Mouse (Mus musculus) midbrain, embryonic 12.5 days (tissue): ENCODE measurements at regions not wholly inside any gene's neighbourhood (a gene's known extent, or its start where the extent isn't known, plus 50 kb on each side); places are given as distances from the start of the nearest gene placed in this dataset.

ENCODE experiments used
- ATAC-seq: fragments of 200-750 bp; cut with Nextera tagmentation; 2 replicates; pipeline ENCODE4 v1.8.0; 2017; ENCODE audit warnings: low read depth, moderate TSS enrichment, moderate library complexity; ENCODE audit not compliant: low FRiP score
- H3K27ac ChIP-seq: fragments of 300-500 bp; sonication (generic); replicated peaks from 2 replicates; pipeline ENCODE4 v1.5.1; 2016; ENCODE audit warnings: mild to moderate bottlenecking
- H3K27me3 ChIP-seq: fragments of 300-500 bp; sonication (generic); 2 replicates; pipeline ENCODE4 v1.6.1; 2016; ENCODE audit warnings: mild to moderate bottlenecking
- H3K36me3 ChIP-seq: fragments of 300-500 bp; sonication (generic); 2 replicates; pipeline ENCODE4 v1.6.1; 2016
- H3K4me1 ChIP-seq: fragments of 300-500 bp; sonication (generic); 2 replicates; pipeline ENCODE4 v1.6.1; 2016
- H3K4me2 ChIP-seq: fragments of 300-500 bp; sonication (generic); replicated peaks from 2 replicates; pipeline ENCODE4 v1.6.1; 2016; ENCODE audit warnings: mild to moderate bottlenecking, moderate library complexity
- H3K4me3 ChIP-seq: fragments of 300-500 bp; sonication (generic); 2 replicates; pipeline ENCODE4 v1.5.1; 2016; ENCODE audit warnings: mild to moderate bottlenecking
- H3K9ac ChIP-seq: fragments of 300-500 bp; sonication (generic); replicated peaks from 2 replicates; pipeline ENCODE4 v1.6.1; 2016; ENCODE audit warnings: mild to moderate bottlenecking, moderate library complexity
- H3K9me3 ChIP-seq: fragments of 300-500 bp; sonication (generic); 2 replicates; pipeline ENCODE4 v1.6.1; 2016; ENCODE audit warnings: mild to moderate bottlenecking
- WGBS: fragments of 180-500 bp; shearing (Covaris S2); methylation state at CpG from one replicate; pipeline ENCODE4 v1.1.7; 2016; 5-methylcytosine and 5-hydroxymethylcytosine counted together

DNA sequence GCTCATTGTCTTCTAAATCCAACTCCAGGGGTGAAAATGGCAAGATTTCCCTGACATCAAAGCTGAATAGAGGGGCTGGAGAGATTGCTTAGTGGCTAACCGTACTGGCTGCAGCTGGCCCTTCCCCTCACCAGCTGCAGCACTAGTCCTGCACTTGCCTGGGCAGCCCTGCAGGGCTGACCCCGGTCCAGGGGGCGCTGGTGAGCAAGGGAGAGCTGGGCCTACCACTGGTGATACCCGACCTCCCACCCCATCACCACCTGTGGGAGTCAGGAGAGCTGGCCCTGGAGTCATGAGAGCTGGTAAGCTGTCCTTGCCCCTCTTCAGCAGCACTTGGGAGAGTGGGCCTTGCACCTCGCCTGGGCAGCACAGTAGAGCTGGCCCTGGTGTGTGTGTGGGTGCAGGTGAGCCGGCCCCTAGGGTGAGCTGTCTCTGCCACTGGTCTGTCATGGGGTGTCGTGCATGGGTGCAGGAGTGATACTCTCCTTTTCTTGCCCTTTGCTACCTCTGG is 1141.0 kb upstream of the Gulo start:
- Histone ChIP-seq H3K36me3 (no peaks in the 10 kb centered on the region), H3K9me3 (no peaks in the 10 kb centered on the region), H3K27me3 (no peaks in the 10 kb centered on the region), H3K4me3 (no peak overlapping the region), H3K27ac (no peak overlapping the region), H3K4me2 (no peak overlapping the region), H3K4me1 (no peaks in the 10 kb centered on the region), H3K9ac (no peak overlapping the region)
- no peak for ATAC-seq
- WGBS, result 55% methylated on average over 7 of the region's 7 CpGs

DNA sequence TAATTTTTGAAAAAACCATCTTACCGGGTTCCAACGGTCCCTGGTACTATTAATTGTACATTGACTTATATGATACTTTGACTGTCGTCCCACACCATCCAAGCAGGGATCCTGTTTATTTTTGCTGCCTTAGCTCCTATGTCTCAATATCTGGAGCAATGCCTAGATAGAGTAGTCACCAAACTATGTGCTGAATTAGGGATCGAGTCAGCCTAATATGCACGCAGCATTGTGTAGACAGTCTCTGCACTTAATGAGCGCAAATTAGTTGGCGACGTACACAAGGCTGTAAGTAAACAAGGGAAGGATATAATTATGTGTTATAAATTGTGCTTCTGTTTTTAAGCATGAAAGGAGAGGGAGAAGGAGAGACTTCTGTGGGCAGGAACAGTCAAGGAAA is 1140.1 kb upstream of the Gulo start:
- 91% methylated on average over 8 of the region's 8 CpGs for WGBS
- H3K4me1 ChIP-seq, result no peaks in the 10 kb centered on the region

DNA sequence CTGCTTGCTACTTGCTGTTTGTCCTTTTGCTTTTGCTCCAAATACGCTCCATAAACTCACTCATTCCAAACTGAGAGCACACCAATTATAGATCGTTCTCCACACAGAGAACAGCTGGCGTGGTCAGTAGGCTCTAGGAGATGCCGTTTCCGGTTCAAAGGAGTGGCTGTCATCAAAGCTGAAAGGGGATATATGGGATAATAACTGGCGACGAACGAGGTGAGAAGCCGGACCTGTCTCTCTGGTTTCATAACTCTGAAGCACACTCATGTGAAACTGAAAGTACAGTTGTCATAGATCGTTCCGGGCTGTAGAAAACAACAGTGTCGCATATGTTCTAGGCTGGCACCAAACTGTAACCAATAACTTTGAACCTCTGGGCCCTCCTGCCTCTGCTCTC is 1137.6 kb upstream of the Gulo start:
- 95% methylated on average over 12 of the region's 12 CpGs for WGBS
- ATAC-seq, result no peak

More for the DNA sequence above, 1140.1 kb upstream of the Gulo start:
- H3K4me2 ChIP-seq, result no peak overlapping the region
- no peak overlapping the region for H3K27ac ChIP-seq
- ATAC-seq, result no peak
- no peaks in the 10 kb centered on the region for H3K36me3 ChIP-seq
- H3K27me3 ChIP-seq, result no peaks in the 10 kb centered on the region
- H3K9ac ChIP-seq, result no peak overlapping the region
- H3K9me3 ChIP-seq, result no peaks in the 10 kb centered on the region
- H3K4me3 ChIP-seq, result no peak overlapping the region

DNA sequence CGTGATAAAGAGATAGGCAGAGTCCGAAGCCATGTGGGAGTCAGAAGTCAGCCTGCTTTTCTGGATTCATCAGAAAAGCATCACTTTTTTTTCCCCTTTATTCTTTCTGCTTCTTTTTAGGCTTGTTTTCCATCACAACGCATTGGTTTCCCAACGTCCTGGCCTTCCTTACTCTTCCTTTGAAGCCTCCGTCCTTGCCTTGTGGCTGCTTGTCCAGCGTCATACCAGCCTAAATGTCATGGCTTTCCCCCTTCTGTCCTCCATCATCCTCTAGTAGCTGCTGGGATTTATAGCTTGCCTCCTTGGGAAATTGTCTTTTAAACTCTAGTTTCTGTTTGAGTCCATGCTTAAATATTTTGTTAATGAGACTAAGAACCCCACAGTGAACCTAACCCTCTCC is 1136.0 kb upstream of the Gulo start:
- Histone ChIP-seq H3K36me3 (no peaks in the 10 kb centered on the region), H3K9me3 (no peaks in the 10 kb centered on the region), H3K4me2 (no peak overlapping the region), H3K27ac (no peak overlapping the region), H3K27me3 (peaks cover 5% of the 10 kb centered on the region; the same call in 1 of the 2 replicates), H3K4me1 (peaks cover 16% of the 10 kb centered on the region), H3K9ac (no peak overlapping the region), H3K4me3 (no peak overlapping the region)
- 94% methylated on average over 6 of the region's 6 CpGs for WGBS
- no peak for ATAC-seq

More for the DNA sequence above, 1137.6 kb upstream of the Gulo start:
- Histone ChIP-seq H3K27me3 (no peaks in the 10 kb centered on the region; the same call in 1 of the 2 replicates), H3K9ac (no peak overlapping the region), H3K9me3 (no peaks in the 10 kb centered on the region), H3K36me3 (no peaks in the 10 kb centered on the region), H3K27ac (no peak overlapping the region), H3K4me1 (peaks cover 14% of the 10 kb centered on the region), H3K4me2 (no peak overlapping the region), H3K4me3 (no peak overlapping the region)

DNA sequence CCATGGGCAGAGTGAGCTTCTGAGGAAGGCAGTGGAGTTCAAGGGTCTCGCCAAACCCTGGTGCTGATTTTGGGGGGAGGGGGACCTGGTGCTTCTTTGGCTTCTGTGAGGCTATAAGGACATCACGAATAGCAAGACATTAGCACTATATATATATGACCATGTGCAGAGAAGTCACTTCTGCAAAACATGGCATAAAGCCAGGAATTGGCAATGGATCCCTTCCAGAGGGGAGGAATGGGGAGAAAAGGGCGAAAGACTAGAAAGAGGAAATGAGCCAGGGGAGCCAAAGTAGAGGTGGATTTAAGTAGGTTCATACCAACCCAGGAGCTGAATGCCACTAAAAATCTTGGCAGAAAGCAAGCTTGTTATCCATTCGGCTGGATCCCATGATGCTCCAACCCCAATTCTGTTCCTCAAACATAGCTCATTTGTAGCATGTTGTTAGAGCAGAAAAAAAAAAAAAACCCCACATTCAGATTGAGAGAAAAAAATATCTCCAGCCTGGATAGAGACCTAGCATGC is 1135.5 kb upstream of the Gulo start:
- Histone ChIP-seq H3K4me1 (peaks cover 16% of the 10 kb centered on the region), H3K4me3 (no peak overlapping the region), H3K4me2 (no peak overlapping the region), H3K9me3 (no peaks in the 10 kb centered on the region), H3K27ac (no peak overlapping the region), H3K36me3 (no peaks in the 10 kb centered on the region), H3K9ac (no peak overlapping the region), H3K27me3 (peaks cover 5% of the 10 kb centered on the region; the same call in 1 of the 2 replicates)
- ATAC-seq, result no peak
- 93% methylated on average over 4 of the region's 4 CpGs for WGBS

DNA sequence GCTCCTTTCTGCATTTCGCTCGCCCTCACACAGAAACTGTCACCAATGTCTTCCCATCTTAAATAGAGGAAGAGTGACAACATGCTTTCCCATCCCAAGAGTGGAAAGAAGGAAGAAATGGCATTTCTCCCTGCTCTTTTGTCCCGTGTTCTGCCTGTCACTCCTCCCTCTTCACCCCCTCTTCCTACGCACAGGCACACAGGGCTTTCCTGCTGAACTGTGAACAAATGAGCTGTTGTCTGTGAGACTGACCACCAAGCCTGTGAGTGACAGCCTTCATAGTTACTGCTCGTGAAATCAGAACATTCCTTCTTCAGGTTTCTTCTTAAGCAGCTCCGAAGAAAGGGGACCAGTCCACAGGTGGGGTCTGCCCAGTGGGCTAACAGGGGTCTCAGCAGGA is 1134.8 kb upstream of the Gulo start:
- peaks cover 5% of the 10 kb centered on the region; the same call in 1 of the 2 replicates for H3K27me3 ChIP-seq

DNA sequence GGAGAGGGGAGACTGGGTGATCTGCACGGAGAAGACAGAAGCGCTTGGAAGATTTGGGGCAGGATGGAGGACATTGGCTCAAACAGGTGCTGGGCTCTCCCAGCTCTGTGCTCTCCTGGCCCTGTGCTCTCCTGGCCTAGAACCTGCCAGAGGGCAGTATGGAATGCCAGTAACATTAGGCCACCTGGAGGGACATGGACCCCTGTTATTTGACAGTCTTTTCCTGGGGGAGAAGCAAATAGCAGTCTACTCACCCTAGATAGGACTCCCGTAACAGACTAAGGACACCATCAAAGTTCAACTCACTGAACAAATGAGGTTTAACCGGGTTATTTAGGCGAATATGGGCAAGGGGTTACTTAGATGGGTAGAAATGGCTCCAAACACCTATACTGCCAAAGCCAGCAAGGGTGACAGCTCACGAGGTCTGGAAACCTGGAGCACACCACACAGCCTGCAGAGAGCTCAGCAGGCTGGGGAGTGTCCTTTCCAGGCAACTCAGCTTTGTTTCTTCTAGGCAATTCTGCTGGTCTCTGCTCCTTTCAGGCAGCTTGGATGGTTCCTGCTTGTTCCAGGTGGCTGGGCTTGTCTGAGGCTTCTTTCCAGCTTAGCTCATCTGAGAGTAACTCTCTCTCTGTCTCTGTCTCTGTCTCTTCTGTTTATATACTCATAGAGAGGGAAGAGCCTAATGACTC is 1133.7 kb upstream of the Gulo start:
- ATAC-seq, result no peak
- 80% methylated on average over 6 of the region's 6 CpGs for WGBS
- H3K9me3 ChIP-seq, result no peaks in the 10 kb centered on the region
- no peak overlapping the region for H3K4me2 ChIP-seq
- peaks cover 5% of the 10 kb centered on the region; the same call in 1 of the 2 replicates for H3K27me3 ChIP-seq
- no peak overlapping the region for H3K4me3 ChIP-seq
- peaks cover 16% of the 10 kb centered on the region for H3K4me1 ChIP-seq
- no peaks in the 10 kb centered on the region for H3K36me3 ChIP-seq
- no peak overlapping the region for H3K9ac ChIP-seq
- no peak overlapping the region for H3K27ac ChIP-seq

More for the DNA sequence above, 1134.8 kb upstream of the Gulo start:
- Histone ChIP-seq H3K4me2 (no peak overlapping the region), H3K36me3 (no peaks in the 10 kb centered on the region), H3K4me3 (no peak overlapping the region), H3K4me1 (peaks cover 16% of the 10 kb centered on the region), H3K9me3 (no peaks in the 10 kb centered on the region), H3K9ac (no peak overlapping the region), H3K27ac (no peak overlapping the region)
- no peak for ATAC-seq
- WGBS, result 63% methylated on average over 6 of the region's 6 CpGs

DNA sequence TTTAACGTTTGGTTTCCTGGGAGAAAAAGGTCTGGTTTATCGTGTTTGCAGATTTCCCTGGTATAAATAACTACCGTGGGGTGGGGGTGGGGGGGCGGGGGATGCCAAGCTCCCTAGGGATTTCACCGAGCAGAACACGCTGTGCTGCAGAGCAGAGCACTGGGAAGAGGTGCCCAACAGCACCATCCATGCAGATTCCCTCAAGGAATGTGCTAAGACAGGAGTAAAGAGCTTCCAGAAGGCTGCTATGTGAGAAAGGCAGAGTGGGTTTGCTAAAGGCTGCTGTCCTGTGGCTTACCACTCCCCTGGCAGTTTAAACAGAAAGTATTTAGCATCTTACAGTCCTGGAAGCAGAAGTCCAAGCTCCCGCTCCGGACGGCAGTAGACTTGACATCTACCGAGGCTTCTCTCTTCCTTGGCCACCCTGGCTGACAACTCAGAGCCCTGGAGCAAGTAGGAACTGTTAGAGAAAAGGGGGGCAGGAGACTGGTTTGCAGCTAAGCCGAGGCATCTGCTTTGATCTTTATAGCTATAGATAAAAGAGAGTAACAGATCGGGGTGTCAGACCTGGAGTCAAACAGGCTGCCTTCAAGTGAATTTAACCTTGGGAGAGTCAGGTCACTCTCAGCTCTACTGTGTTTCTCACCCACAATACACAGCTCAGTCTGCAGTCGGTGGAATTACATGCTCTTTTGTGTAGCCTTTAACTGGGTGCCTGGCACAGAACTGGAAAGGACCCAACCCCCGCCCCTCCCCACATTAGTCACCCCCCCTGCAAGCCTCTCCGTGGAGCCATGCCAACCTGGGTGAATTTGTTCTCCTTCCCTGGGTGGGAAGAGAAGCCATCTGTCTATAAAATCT is 1132.8 kb upstream of the Gulo start:
- Histone ChIP-seq H3K4me1 (peaks cover 16% of the 10 kb centered on the region), H3K27ac (no peak overlapping the region), H3K36me3 (no peaks in the 10 kb centered on the region), H3K9ac (no peak overlapping the region), H3K4me3 (no peak overlapping the region), H3K9me3 (no peaks in the 10 kb centered on the region), H3K27me3 (peaks cover 5% of the 10 kb centered on the region; the same call in 1 of the 2 replicates), H3K4me2 (no peak overlapping the region)
- ATAC-seq, result no peak
- WGBS, result 49% methylated on average over 15 of the region's 15 CpGs

DNA sequence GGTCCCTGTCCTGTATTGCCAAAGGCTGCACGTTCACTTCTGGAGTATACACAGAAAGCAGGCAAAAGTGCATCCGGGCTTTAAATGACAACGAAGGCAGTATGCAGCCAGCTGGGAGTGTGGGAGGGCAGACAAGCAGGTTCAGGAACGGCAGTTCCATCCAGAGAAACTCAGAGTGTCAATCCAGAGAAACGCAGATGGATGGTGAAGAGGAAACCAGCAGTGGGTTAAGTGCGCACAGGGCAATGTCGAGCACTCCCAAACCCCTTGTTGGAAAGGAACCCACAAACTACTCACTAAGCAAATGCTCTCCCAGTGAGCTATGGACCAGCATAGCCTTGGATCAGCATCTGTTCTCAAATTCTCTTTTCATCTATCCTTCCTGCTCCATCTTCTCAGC is 1132.1 kb upstream of the Gulo start:
- no peak overlapping the region for H3K4me2 ChIP-seq
- H3K9me3 ChIP-seq, result no peaks in the 10 kb centered on the region
- H3K36me3 ChIP-seq, result no peaks in the 10 kb centered on the region
- peaks cover 17% of the 10 kb centered on the region for H3K4me1 ChIP-seq
- H3K4me3 ChIP-seq, result no peak overlapping the region
- peaks cover 5% of the 10 kb centered on the region; the same call in 1 of the 2 replicates for H3K27me3 ChIP-seq
- 86% methylated on average over 7 of the region's 7 CpGs for WGBS
- no peak overlapping the region for H3K27ac ChIP-seq
- H3K9ac ChIP-seq, result no peak overlapping the region
- ATAC-seq, result no peak

DNA sequence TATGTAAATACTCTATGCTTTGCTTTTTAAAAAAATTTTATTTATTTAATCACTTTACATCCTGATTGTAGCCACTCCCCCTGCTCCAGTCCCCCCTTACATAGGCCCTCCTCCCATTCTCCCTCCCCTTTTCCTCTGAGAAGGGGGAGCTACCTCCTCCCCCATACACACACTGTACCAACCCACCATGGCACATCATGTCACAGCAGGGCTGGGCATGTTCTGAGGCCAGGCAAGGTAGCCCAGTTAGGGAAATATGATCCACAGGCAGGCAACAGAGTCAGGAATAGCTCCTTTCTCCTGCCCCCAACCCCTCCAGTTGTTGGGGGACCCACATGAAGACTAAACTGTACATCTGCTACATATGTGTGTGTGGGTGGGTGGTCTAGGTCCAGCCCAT is 1130.7 kb upstream of the Gulo start:
- Histone ChIP-seq H3K4me3 (no peak overlapping the region), H3K27me3 (peaks cover 5% of the 10 kb centered on the region; the same call in 1 of the 2 replicates), H3K27ac (no peak overlapping the region), H3K4me2 (no peak overlapping the region), H3K4me1 (peaks cover 32% of the 10 kb centered on the region), H3K36me3 (no peaks in the 10 kb centered on the region), H3K9ac (no peak overlapping the region), H3K9me3 (no peaks in the 10 kb centered on the region)
- no peak for ATAC-seq

DNA sequence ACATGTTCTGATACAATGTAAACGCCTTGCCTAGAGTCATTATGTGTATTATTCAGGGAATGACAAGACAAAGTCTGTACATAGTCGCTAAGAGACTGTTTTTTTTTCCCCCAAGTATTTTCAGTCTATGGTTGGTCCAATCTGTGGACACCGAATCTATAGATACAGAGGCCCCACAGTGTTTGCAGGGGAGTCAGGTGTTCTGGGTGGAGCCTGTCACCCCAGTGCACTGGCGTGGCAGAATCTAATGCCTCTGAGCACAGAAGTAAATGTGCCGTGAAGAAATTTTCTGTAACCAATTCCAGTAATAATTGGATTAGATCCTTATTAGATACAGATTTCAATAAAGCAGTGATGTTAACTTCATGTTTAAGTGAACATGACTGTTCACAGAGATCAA is 1130.1 kb upstream of the Gulo start:
- Histone ChIP-seq H3K9me3 (no peaks in the 10 kb centered on the region), H3K4me3 (no peak overlapping the region), H3K36me3 (no peaks in the 10 kb centered on the region), H3K27ac (no peak overlapping the region), H3K9ac (no peak overlapping the region), H3K4me1 (peaks cover 32% of the 10 kb centered on the region), H3K27me3 (peaks cover 5% of the 10 kb centered on the region; the same call in 1 of the 2 replicates), H3K4me2 (no peak overlapping the region)
- 66% methylated on average over 5 of the region's 5 CpGs for WGBS
- ATAC-seq, result no peak

DNA sequence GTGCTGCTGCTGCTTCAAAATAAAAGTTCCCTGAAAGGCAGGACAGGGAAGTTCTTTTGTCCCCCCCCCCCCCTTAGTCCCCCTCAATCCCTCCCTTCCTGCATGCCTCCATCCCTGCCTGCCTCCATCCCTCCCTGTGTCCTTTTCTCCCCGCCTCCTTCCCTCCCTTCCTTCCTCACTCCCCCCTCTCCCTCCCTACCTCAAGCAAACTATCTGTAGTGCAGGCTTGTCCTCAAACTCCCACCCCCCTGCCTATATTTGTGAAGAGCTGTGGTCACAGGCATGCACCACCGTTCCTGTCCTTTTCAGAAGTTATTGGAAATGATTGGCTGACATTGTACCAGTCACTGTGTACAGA is 1127.1 kb upstream of the Gulo start:
- Histone ChIP-seq H3K4me2 (no peak overlapping the region), H3K4me1 (peaks cover 24% of the 10 kb centered on the region), H3K36me3 (no peaks in the 10 kb centered on the region), H3K27me3 (peaks cover 3% of the 10 kb centered on the region; the same call in 1 of the 2 replicates), H3K4me3 (no peak overlapping the region), H3K9me3 (no peaks in the 10 kb centered on the region), H3K27ac (no peak overlapping the region), H3K9ac (no peak overlapping the region)
- ATAC-seq, result no peak; the same call in 1 of the 2 replicates
- 44% methylated on average over 2 of the region's 2 CpGs for WGBS
